14 mouse cellular contexts compared by ENCODE assay signal in the genomic region with DNA sequence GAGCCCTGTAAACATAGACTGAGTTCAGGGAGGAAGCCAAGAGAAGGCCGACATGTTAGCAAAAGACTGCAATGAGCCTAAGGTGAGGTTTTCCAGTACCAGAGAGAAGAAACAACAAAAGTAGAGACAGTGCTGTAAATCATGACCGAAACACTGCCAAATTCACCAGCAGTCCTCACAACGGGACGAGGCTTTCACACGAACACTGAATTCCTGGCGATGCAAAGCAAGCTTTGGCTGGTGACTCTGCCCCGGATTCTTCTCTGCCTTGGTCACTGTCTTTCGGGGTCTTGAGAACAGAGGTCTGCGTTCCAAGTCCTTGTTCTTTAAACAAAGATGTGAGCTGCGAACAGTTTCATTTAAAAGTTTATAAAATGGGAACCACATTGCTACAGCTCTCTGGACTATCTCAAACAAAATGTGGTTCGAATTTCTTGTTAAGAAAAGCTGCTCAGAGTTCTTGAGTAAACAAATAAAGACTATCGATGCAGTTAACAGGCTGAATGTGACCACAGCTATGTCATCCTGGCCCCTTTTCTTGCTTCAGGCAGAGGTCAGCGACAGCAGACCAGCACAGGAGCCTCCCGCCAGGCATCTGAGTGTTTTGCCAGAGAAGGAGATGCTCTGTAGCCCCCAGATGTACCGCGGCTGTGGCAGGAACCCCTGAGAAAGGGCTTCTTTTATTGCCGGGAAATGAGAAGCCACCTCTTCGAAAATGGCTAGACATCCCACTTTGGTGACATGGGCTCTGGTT. TPM values are rescaled to one million over a fixed set of nuclear protein-coding genes. Genes with fewer than 3 reads are reported as not detected.
DNase-seq lines count a peak whose midpoint lies in the region; ATAC-seq and TF ChIP-seq lines count a peak whose summit lies in the region.
"Had no signal": no experiment of that assay in that cellular context is flagged by ENCODE, and none has a peak within 500 bp of the region (broad histone marks: within the 10 kb centered on the region; RNA-seq: fewer than 3 reads in every experiment).

No protein-coding gene starts in this region.

- no peak overlapping the region for H3K4me3 ChIP-seq in heart, embryonic 15.5 days
- H3K4me3 ChIP-seq in embryonic facial prominence, embryonic 11.5 days (ENCODE audit: low read depth, low read length) = no peak overlapping the region
- no peak overlapping the region for H3K4me3 ChIP-seq in limb, embryonic 14.5 days (replicated peaks; ENCODE audit: low read length)
- no peak overlapping the region for H3K4me3 ChIP-seq in forebrain, embryonic 10.5 days
- H3K4me3 ChIP-seq: midbrain, embryonic 13.5 days; neural tube, embryonic 13.5 days had no signal

- no peak for ATAC-seq in heart, embryonic 15.5 days (replicated peaks; ENCODE audit: insufficient number of reproducible peaks, insufficient read depth, low FRiP score, low read depth)
- ATAC-seq in embryonic facial prominence, embryonic 11.5 days (replicated peaks; ENCODE audit: insufficient number of reproducible peaks, low FRiP score, low TSS enrichment, low read depth) = no peak
- ATAC-seq in limb, embryonic 14.5 days (ENCODE audit: low FRiP score, low read depth) = no peak
- ATAC-seq: midbrain, embryonic 13.5 days had no signal

- DNase-seq in heart, adult 18-20 months = no peak
- peak; percentile 51 for DNase-seq in NIH3T3 (ENCODE audit: low read depth)
- peak; percentile 53 for DNase-seq in embryonic facial prominence, embryonic 11.5 days (ENCODE audit: low spot score)
- no peak for DNase-seq in limb, embryonic 14.5 days (ENCODE audit: low spot score)
- no peak for DNase-seq in forebrain, embryonic 10.5 days (ENCODE audit: extremely low spot score, low spot score)
- no peak for DNase-seq in c-Kit-positive CD71-positive TER-119-positive erythroid progenitor cells, embryonic 14.5 days (ENCODE audit: low spot score)
- DNase-seq in urinary bladder, postnatal 25 days (ENCODE audit: low spot score) = no peak
- DNase-seq: adrenal gland, adult 8-10 months; cerebellum, adult 11-12 months; retina, postnatal 1 day; thymus, postnatal 4 days had no signal

- H3K4me1 ChIP-seq in heart, embryonic 15.5 days (replicated peaks) = peaks cover 21% of the 10 kb centered on the region
- H3K4me1 ChIP-seq in embryonic facial prominence, embryonic 11.5 days (ENCODE audit: control insufficient read depth, insufficient read depth, low read length) = no peaks in the 10 kb centered on the region; the same call in 1 of the 2 replicates
- peaks cover 27% of the 10 kb centered on the region for H3K4me1 ChIP-seq in limb, embryonic 14.5 days (ENCODE audit: control insufficient read depth, insufficient read depth, low read length)
- peaks cover 32% of the 10 kb centered on the region for H3K4me1 ChIP-seq in forebrain, embryonic 10.5 days

- 0 out of 2 replicates have a peak overlapping the region, but pooled peaks have one; percentile 12 for H3K27ac ChIP-seq in heart, embryonic 15.5 days
- H3K27ac ChIP-seq in embryonic facial prominence, embryonic 11.5 days (replicated peaks; ENCODE audit: low read depth, low read length) = peak overlapping the region; percentile 16; the same call in 1 of the 2 replicates
- 0 out of 2 replicates have a peak overlapping the region, but pooled peaks have one; percentile 19 for H3K27ac ChIP-seq in limb, embryonic 14.5 days (replicated peaks; ENCODE audit: low read depth, low read length)
- no peak overlapping the region for H3K27ac ChIP-seq in forebrain, embryonic 10.5 days
- H3K27ac ChIP-seq: midbrain, embryonic 13.5 days; neural tube, embryonic 13.5 days had no signal

- WGBS in heart, embryonic 15.5 days = 58% methylated on average over 18 of the region's 18 CpGs
- WGBS in embryonic facial prominence, embryonic 11.5 days = 37% methylated on average over 18 of the region's 18 CpGs
- WGBS in limb, embryonic 14.5 days = 25% methylated on average over 18 of the region's 18 CpGs
- 77% methylated on average over 18 of the region's 18 CpGs for WGBS in forebrain, embryonic 10.5 days

- no peak overlapping the region for H3K4me2 ChIP-seq in heart, embryonic 15.5 days
- H3K4me2 ChIP-seq in embryonic facial prominence, embryonic 11.5 days (ENCODE audit: low read depth, low read length) = no peak overlapping the region
- H3K4me2 ChIP-seq in limb, embryonic 14.5 days (replicated peaks; ENCODE audit: low read depth, low read length, severe bottlenecking) = no peak overlapping the region
- H3K4me2 ChIP-seq: midbrain, embryonic 13.5 days; neural tube, embryonic 13.5 days had no signal

- H3K27me3 ChIP-seq in heart, embryonic 15.5 days = no peaks in the 10 kb centered on the region
- no peaks in the 10 kb centered on the region for H3K27me3 ChIP-seq in embryonic facial prominence, embryonic 11.5 days (ENCODE audit: control insufficient read depth, insufficient read depth, low read length)
- no peaks in the 10 kb centered on the region for H3K27me3 ChIP-seq in limb, embryonic 14.5 days (ENCODE audit: control insufficient read depth, insufficient read depth, low read length)
- H3K27me3 ChIP-seq in forebrain, embryonic 10.5 days (ENCODE audit: poor library complexity, severe bottlenecking) = no peaks in the 10 kb centered on the region
- H3K27me3 ChIP-seq: midbrain, embryonic 13.5 days; neural tube, embryonic 13.5 days had no signal

- no peak for TF ChIP-seq POLR2A in limb, embryonic 14.5 days (IDR thresholded peaks at IDR 0.05; ENCODE audit: borderline replicate concordance, extremely low read depth, insufficient read depth, insufficient read length)

- H3K36me3 ChIP-seq in heart, embryonic 15.5 days = no peaks in the 10 kb centered on the region
- no peaks in the 10 kb centered on the region for H3K36me3 ChIP-seq in embryonic facial prominence, embryonic 11.5 days (replicated peaks; ENCODE audit: control insufficient read depth, insufficient read depth, low read depth, low read length)
- H3K36me3 ChIP-seq in limb, embryonic 14.5 days (ENCODE audit: control insufficient read depth, insufficient read depth, low read length) = no peaks in the 10 kb centered on the region
- no peaks in the 10 kb centered on the region for H3K36me3 ChIP-seq in forebrain, embryonic 10.5 days (replicated peaks)
- H3K36me3 ChIP-seq: midbrain, embryonic 13.5 days; neural tube, embryonic 13.5 days had no signal

- H3K9ac ChIP-seq in heart, embryonic 15.5 days = no peak overlapping the region
- H3K9ac ChIP-seq in embryonic facial prominence, embryonic 11.5 days (replicated peaks; ENCODE audit: low read length) = no peak overlapping the region
- no peak overlapping the region for H3K9ac ChIP-seq in limb, embryonic 14.5 days (ENCODE audit: low read depth, low read length, severe bottlenecking)
- H3K9ac ChIP-seq: midbrain, embryonic 13.5 days; neural tube, embryonic 13.5 days had no signal

- no peaks in the 10 kb centered on the region for H3K9me3 ChIP-seq in heart, embryonic 15.5 days (replicated peaks)
- H3K9me3 ChIP-seq in embryonic facial prominence, embryonic 11.5 days (replicated peaks; ENCODE audit: control insufficient read depth, low read length) = no peaks in the 10 kb centered on the region
- no peaks in the 10 kb centered on the region for H3K9me3 ChIP-seq in limb, embryonic 14.5 days (ENCODE audit: control insufficient read depth, low read length)
- no peaks in the 10 kb centered on the region for H3K9me3 ChIP-seq in forebrain, embryonic 10.5 days
- H3K9me3 ChIP-seq: midbrain, embryonic 13.5 days; neural tube, embryonic 13.5 days had no signal

RNA-seq across cellular contexts. Expression of a gene that starts 14.2 kb away (rescaled TPM):
- 24.0 and 25.0 TPM in 2 replicates for polyA plus RNA-seq in heart, embryonic 15.5 days (2015; fragmentation: Nextera tagmentation; extraction: Ambion mirVana)
- total RNA-seq in heart, adult 18-20 months (2021) = 10 to 100 TPM; 26.0 to 34.6 TPM
- polyA plus RNA-seq in embryonic facial prominence, embryonic 11.5 days (2014; fragmentation: Nextera tagmentation; extraction: Ambion mirVana) = 24.1 and 24.2 TPM in 2 replicates
- 21.4 and 30.3 TPM in 2 replicates for polyA plus RNA-seq in limb, embryonic 14.5 days (2012; rRNA removed)
- 43.9 and 50.6 TPM in 2 replicates for polyA plus RNA-seq in limb, embryonic 14.5 days (2014; fragmentation: Nextera tagmentation; extraction: Ambion mirVana)
- 6.3 and 6.7 TPM in 2 replicates for polyA plus RNA-seq in forebrain, embryonic 10.5 days (2016; fragmentation: Nextera tagmentation; extraction: Ambion mirVana)

Comparison
In these comparisons a context has a peak if more than half of its experiments do, and no peak if none do; other contexts are left out.
1. DNase-seq: peak in NIH3T3 (single experiment) and embryonic facial prominence, embryonic 11.5 days (single experiment); none in heart, adult 18-20 months (0 of 2), limb, embryonic 14.5 days (single experiment), forebrain, embryonic 10.5 days (single experiment), c-Kit-positive CD71-positive TER-119-positive erythroid progenitor cells, embryonic 14.5 days (single experiment) and urinary bladder, postnatal 25 days (single experiment).